Mouse (Mus musculus): ENCODE measurements at regions not wholly inside any gene's neighbourhood (a gene's known extent, or its start where the extent isn't known, plus 50 kb on each side); places are given as distances from the start of the nearest gene placed in this dataset.

DNA sequence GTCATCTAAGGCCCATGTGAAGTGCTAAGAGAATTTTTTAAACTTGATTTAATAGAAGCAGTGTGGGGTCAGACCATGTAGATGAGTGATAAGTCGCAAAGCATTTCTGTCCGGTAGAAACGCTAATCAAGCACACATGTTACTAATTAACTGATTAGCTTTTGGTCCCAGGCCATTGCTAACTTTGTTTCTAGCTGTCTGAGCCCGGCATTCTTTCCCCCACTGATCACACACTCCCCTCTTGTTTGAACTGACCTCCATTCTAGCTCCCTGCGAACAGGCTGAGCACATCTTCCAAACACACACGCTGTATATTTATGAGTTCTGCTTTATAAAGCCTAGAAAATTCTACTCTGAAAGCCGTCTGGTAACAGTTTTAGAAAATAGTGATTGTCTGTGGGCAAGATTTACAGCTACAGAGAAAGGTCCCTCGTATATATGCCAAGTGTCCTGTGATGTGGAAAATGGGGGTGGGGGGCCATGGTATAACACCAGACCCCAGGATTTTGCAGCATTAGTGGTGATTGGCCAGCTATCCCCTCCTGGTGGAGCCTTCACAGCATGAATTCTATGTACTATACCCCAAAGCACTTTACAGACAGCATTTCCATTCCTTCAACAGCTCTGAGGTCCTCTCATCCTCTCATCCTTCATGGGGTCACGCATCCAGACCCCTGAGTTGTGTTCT is 126.1 kb upstream of the Cops8 start:
- Histone ChIP-seq H3K4me3 (no peak overlapping the region), H3K4me1 (peaks cover 9% of the 10 kb centered on the region), H3K9me3 (no peaks in the 10 kb centered on the region; the same call in 1 of the 2 replicates), H3K9ac (no peak overlapping the region), H3K27ac (no peak overlapping the region), H3K4me2 (no peak overlapping the region), H3K27me3 (peaks cover 26% of the 10 kb centered on the region), H3K36me3 (no peaks in the 10 kb centered on the region)
- ATAC-seq (ENCODE audit: borderline replicate concordance, extremely low read depth, low FRiP score, low TSS enrichment): no peak
- 21% methylated on average over 9 of the region's 9 CpGs for WGBS

DNA sequence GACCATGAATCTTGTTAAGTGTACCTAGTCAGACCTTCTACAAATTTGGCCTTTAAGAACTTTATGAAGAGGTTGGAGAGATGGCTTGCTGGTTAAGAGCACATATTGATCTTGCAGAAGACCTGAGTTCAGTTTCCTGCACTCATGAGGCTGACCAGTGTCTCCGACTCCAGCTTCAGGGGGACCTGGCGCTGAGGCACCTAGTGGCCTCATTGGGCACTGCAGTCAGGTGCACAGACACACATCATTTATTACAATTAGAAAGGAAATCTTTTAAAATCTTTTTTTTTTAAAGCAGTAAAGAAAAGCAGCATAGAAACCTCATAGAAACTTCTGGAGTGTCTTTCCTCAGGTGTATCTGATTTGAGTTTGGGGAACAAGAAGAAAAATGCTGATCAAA is 123.9 kb upstream of the Cops8 start:
- Histone ChIP-seq H3K27ac (no peak overlapping the region), H3K4me2 (no peak overlapping the region), H3K4me1 (peaks cover 9% of the 10 kb centered on the region), H3K9ac (no peak overlapping the region), H3K9me3 (no peaks in the 10 kb centered on the region; the same call in 1 of the 2 replicates), H3K27me3 (peaks cover 34% of the 10 kb centered on the region), H3K4me3 (no peak overlapping the region), H3K36me3 (no peaks in the 10 kb centered on the region)
- ATAC-seq (ENCODE audit: borderline replicate concordance, extremely low read depth, low FRiP score, low TSS enrichment): no peak
- WGBS: 89% methylated on average over 2 of the region's 2 CpGs

DNA sequence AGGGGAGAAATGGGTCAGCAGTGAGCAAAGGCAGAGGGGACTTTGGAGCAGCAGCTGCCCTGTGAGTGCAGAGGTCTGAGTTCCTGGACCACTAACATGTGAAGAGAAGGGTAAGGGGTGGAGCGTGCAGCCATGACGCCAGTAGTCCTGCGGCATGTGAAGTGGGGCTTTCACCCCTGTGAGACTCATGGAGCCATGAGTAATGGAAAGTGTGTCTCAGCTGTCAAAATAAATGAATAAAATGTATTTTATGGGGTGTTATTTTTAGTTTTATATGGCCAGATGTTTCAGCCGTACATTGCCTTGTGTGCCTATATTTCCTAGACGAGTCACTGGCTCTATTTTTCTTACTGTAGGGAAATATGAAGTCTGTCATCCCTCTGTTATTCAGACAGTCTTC is 121.5 kb upstream of the Cops8 start:
- H3K36me3 ChIP-seq: no peaks in the 10 kb centered on the region
- 61% methylated on average over 5 of the region's 5 CpGs for WGBS
- no peak overlapping the region for H3K4me2 ChIP-seq
- H3K27ac ChIP-seq: no peak overlapping the region
- ATAC-seq (ENCODE audit: borderline replicate concordance, extremely low read depth, low FRiP score, low TSS enrichment): no peak
- no peaks in the 10 kb centered on the region; the same call in 1 of the 2 replicates for H3K9me3 ChIP-seq
- no peak overlapping the region for H3K4me3 ChIP-seq
- H3K9ac ChIP-seq: no peak overlapping the region
- H3K4me1 ChIP-seq: peaks cover 15% of the 10 kb centered on the region
- peaks cover 38% of the 10 kb centered on the region for H3K27me3 ChIP-seq

DNA sequence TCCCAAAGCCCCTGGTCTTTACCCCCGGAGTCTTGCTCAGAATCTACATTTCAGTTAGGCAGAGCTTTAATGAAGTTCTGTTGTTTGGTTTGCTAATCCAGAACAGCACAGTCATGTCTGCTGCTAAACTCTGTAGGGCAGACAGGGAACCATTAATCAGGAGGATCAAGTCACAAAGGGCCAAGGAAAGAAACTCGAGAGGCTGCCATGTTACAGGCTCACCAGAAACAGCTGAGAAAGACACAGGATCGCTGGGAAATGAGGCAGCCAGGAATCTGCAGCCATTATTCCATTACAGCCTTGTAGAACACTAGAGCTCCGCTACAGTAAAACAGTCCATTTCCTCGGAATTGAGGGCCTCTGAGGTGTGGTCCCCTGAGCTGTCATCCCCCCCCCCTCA is 121.1 kb upstream of the Cops8 start:
- H3K4me1 ChIP-seq: peaks cover 15% of the 10 kb centered on the region
- 47% methylated on average over 5 of the region's 5 CpGs for WGBS
- no peak overlapping the region for H3K4me2 ChIP-seq
- H3K27me3 ChIP-seq: peaks cover 38% of the 10 kb centered on the region
- H3K9ac ChIP-seq: no peak overlapping the region
- H3K27ac ChIP-seq: no peak overlapping the region
- H3K36me3 ChIP-seq: no peaks in the 10 kb centered on the region
- H3K4me3 ChIP-seq: no peak overlapping the region
- ATAC-seq (ENCODE audit: borderline replicate concordance, extremely low read depth, low FRiP score, low TSS enrichment): no peak
- H3K9me3 ChIP-seq: no peaks in the 10 kb centered on the region; the same call in 1 of the 2 replicates

DNA sequence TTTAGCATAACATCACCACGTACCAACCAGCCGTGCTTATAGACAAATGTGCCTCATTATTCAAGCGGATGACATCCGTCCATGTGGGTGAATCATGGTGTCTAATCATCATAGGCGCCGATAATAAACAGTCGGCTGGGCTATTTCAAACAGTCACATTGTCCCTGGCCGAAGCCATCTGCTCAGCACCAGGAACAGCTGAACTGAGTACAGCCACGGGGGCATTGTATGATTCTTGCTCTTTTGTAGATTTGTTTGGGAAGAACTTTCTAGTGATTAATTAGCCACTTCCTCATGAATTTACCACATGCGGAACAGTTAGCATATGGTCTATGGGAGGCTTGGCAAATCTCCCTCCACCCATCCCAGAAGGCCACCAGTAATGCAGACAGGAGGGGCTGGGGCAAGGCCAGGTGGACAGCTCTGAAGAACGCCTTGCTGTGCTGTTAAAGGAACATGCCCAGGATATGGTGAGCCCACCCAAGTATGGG is 116.4 kb upstream of the Cops8 start:
- Histone ChIP-seq H3K4me3 (no peak overlapping the region), H3K4me1 (peaks cover 14% of the 10 kb centered on the region), H3K27ac (peak overlapping the region; percentile 31; the same call in 1 of the 2 replicates), H3K9me3 (no peaks in the 10 kb centered on the region), H3K27me3 (peaks cover 45% of the 10 kb centered on the region), H3K9ac (no peak overlapping the region), H3K36me3 (no peaks in the 10 kb centered on the region), H3K4me2 (peak overlapping the region; percentile 19; the same call in 1 of the 2 replicates)
- 29% methylated on average over 11 of the region's 11 CpGs for WGBS
- peak; percentile 89 for ATAC-seq (ENCODE audit: borderline replicate concordance, extremely low read depth, low FRiP score, low TSS enrichment)

DNA sequence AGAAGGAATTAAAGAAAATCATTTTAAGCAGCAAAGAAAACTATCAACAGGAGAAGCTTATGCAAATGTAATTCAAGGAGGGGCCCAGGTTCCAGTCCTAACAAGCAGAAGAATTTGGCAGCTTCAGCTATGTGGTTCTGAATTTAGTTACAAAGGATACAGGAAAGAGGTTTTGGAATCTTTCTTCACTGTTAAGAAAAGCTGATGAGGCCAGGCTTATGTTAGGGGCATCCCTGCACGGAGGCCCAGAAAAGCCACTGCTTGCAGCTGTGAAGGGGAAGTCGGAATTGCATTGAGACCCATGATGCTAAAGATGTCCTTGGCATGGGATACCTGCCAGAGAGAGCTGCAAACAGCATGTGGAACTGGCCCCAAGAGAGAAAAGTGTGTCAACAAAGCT is 114.9 kb upstream of the Cops8 start:
- H3K36me3 ChIP-seq: no peaks in the 10 kb centered on the region
- ATAC-seq (ENCODE audit: borderline replicate concordance, extremely low read depth, low FRiP score, low TSS enrichment): no peak
- peaks cover 40% of the 10 kb centered on the region for H3K27me3 ChIP-seq
- no peaks in the 10 kb centered on the region for H3K9me3 ChIP-seq
- H3K4me2 ChIP-seq: no peak overlapping the region
- no peak overlapping the region for H3K4me3 ChIP-seq
- WGBS: 79% methylated on average over 2 of the region's 2 CpGs
- no peak overlapping the region for H3K27ac ChIP-seq
- H3K9ac ChIP-seq: no peak overlapping the region
- H3K4me1 ChIP-seq: peaks cover 14% of the 10 kb centered on the region

DNA sequence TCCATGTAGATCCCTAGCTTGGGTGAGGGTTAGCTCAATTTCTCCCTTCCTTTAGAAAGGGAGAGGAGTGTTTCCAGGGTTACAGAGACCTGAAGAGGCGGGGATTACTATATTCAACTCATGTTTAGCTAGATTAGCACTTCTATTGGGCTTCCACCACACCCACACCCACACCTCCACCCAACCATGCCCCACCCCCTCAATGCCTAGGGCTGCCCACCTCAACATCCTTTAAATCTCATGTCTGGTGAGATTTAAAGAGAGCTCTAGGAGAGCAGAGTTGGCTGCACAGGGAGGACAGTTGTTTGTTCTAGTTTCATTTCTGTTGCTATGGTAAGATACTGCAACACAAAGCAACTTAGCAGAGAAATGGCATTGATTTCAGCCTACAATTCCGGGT is 113.8 kb upstream of the Cops8 start:
- Histone ChIP-seq H3K9ac (no peak overlapping the region), H3K36me3 (no peaks in the 10 kb centered on the region), H3K4me3 (no peak overlapping the region), H3K9me3 (no peaks in the 10 kb centered on the region), H3K4me1 (peaks cover 21% of the 10 kb centered on the region), H3K27ac (peak overlapping the region; percentile 15; the same call in 1 of the 2 replicates), H3K27me3 (peaks cover 35% of the 10 kb centered on the region), H3K4me2 (no peak overlapping the region)
- WGBS: 78% methylated on average over 2 of the region's 2 CpGs
- ATAC-seq (ENCODE audit: borderline replicate concordance, extremely low read depth, low FRiP score, low TSS enrichment): no peak

DNA sequence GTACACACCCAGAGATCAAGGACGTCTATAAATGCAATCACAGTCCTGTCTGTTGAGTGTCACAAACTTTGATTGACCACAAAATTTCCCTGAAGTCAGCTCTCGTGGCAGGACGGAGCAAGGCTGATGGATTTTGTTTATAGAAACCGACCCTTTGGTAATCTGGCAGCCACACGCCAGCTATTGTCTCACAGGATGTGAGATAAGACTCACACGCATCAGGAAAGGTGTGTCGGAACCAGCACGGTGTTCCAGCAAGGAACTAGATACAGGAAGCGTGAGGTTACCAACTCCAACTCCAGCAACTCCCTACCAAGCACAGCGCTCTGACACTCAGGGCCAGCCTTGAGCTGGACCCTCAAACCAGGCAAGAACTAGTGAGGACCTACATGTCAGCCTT is 112.4 kb upstream of the Cops8 start:
- no peak overlapping the region; the same call in 1 of the 2 replicates for H3K27ac ChIP-seq
- peaks cover 21% of the 10 kb centered on the region for H3K27me3 ChIP-seq
- WGBS: 43% methylated on average over 10 of the region's 10 CpGs
- H3K4me3 ChIP-seq: no peak overlapping the region
- H3K9ac ChIP-seq: no peak overlapping the region
- peaks cover 27% of the 10 kb centered on the region for H3K4me1 ChIP-seq
- ATAC-seq (ENCODE audit: borderline replicate concordance, extremely low read depth, low FRiP score, low TSS enrichment): peak; percentile 37; the same call in 1 of the 2 replicates
- no peaks in the 10 kb centered on the region for H3K36me3 ChIP-seq
- H3K4me2 ChIP-seq: no peak overlapping the region
- H3K9me3 ChIP-seq: no peaks in the 10 kb centered on the region

DNA sequence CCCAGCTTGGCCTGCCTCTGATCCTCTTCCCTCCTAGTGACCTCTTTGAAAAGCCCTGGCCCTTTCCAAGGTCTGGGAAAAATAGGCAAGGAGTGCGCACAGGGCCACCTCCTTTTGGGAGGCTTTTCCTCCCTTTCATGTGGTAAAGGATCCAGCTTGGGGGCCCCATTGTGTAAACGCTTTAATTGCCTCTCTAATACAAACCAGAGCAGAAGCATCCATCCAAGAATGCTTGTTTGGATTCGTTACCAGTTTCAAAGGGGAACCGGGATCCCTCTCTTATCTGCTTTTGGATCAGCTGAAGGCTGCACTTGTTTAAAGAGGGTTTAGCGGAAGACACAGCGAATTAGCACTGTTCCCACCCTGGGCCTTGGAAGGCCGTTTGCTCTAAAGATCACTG is 109.3 kb upstream of the Cops8 start:
- Histone ChIP-seq H3K9ac (no peak overlapping the region), H3K36me3 (no peaks in the 10 kb centered on the region), H3K4me1 (peaks cover 20% of the 10 kb centered on the region), H3K27me3 (peaks cover 13% of the 10 kb centered on the region; the same call in 1 of the 2 replicates), H3K4me3 (no peak overlapping the region), H3K27ac (peak overlapping the region; percentile 24; the same call in 1 of the 2 replicates), H3K4me2 (no peak overlapping the region), H3K9me3 (no peaks in the 10 kb centered on the region)
- ATAC-seq (ENCODE audit: borderline replicate concordance, extremely low read depth, low FRiP score, low TSS enrichment): no peak
- WGBS: 25% methylated on average over 7 of the region's 7 CpGs

DNA sequence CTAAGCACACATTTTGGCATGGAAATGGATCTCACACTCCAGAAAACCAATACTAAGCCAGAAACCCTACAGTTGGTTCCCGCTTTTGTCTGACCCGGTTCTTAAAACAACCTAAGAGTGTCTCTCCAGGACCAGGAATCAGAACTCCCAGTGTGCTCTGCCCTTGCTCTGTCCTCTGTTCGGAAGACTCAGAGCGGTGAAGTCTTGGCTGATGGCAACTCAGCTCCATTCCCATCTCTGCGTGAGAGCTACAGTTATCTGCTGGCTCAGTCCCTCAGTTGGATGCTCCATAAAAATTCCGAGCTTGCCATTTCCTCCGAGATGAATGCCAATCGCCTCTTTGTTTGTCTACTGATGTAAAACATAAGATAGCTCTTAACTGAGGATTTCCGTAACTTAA is 107.6 kb upstream of the Cops8 start:
- 72% methylated on average over 9 of the region's 9 CpGs for WGBS
- Histone ChIP-seq H3K27me3 (peaks cover 5% of the 10 kb centered on the region; the same call in 1 of the 2 replicates), H3K36me3 (no peaks in the 10 kb centered on the region), H3K4me3 (no peak overlapping the region), H3K4me2 (no peak overlapping the region), H3K9me3 (no peaks in the 10 kb centered on the region; the same call in 1 of the 2 replicates), H3K4me1 (peaks cover 20% of the 10 kb centered on the region), H3K27ac (no peak overlapping the region), H3K9ac (no peak overlapping the region)
- ATAC-seq (ENCODE audit: borderline replicate concordance, extremely low read depth, low FRiP score, low TSS enrichment): no peak

DNA sequence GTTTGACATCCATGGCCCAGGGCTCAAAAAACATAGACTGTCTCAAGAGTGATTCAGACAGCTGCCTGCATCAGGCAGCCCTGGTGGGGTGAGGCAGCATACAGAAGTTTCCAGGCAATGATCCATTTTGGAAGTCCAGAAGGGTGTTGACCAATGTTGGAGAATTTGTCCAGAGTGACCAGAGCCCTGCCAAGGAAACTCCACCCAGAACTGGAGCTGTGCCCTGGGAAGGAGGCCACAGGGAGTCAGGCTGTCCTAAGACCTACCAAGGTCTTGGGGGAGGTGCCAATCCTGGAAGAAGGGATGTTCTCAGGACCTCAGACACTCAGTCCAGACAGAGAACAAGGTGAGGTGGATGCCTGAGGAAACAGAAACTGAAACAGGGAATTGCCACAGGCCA is 105.2 kb upstream of the Cops8 start:
- no peak overlapping the region for H3K4me3 ChIP-seq
- no peak overlapping the region for H3K4me2 ChIP-seq
- H3K9ac ChIP-seq: no peak overlapping the region
- no peak for ATAC-seq (ENCODE audit: borderline replicate concordance, extremely low read depth, low FRiP score, low TSS enrichment)
- H3K27me3 ChIP-seq: peaks cover 5% of the 10 kb centered on the region; the same call in 1 of the 2 replicates
- H3K4me1 ChIP-seq: peaks cover 20% of the 10 kb centered on the region
- H3K9me3 ChIP-seq: no peaks in the 10 kb centered on the region; the same call in 1 of the 2 replicates
- no peaks in the 10 kb centered on the region for H3K36me3 ChIP-seq
- no peak overlapping the region for H3K27ac ChIP-seq

DNA sequence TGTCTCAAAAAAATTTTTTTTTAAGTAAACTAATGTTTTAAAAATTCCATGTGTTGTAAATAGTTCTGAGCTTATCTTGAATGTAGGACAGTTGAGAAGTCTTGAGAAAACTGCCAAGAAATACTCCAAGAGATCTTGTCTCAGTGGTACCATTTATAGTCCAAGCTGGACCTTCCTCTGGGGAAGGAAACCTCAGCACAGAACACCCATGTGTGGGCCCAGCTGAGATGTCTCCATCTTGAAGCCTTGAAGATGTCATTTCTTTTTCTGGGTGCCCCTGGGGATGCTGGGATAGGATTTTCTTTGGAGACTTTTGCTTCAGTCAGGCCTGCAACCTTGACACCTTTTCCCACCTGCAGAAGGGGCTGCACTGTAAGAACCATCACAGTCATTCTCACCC is 101.4 kb upstream of the Cops8 start:
- Histone ChIP-seq H3K4me3 (no peak overlapping the region), H3K4me1 (peaks cover 17% of the 10 kb centered on the region; the same call in 1 of the 2 replicates), H3K27ac (no peak overlapping the region), H3K36me3 (no peaks in the 10 kb centered on the region), H3K27me3 (no peaks in the 10 kb centered on the region; the same call in 1 of the 2 replicates), H3K9ac (no peak overlapping the region), H3K9me3 (no peaks in the 10 kb centered on the region; the same call in 1 of the 2 replicates), H3K4me2 (no peak overlapping the region)
- ATAC-seq (ENCODE audit: borderline replicate concordance, extremely low read depth, low FRiP score, low TSS enrichment): no peak

Measured in lung, embryonic 15.5 days (tissue).